Mouse (Mus musculus): ENCODE measurements around the gene Plek2.

DNA sequence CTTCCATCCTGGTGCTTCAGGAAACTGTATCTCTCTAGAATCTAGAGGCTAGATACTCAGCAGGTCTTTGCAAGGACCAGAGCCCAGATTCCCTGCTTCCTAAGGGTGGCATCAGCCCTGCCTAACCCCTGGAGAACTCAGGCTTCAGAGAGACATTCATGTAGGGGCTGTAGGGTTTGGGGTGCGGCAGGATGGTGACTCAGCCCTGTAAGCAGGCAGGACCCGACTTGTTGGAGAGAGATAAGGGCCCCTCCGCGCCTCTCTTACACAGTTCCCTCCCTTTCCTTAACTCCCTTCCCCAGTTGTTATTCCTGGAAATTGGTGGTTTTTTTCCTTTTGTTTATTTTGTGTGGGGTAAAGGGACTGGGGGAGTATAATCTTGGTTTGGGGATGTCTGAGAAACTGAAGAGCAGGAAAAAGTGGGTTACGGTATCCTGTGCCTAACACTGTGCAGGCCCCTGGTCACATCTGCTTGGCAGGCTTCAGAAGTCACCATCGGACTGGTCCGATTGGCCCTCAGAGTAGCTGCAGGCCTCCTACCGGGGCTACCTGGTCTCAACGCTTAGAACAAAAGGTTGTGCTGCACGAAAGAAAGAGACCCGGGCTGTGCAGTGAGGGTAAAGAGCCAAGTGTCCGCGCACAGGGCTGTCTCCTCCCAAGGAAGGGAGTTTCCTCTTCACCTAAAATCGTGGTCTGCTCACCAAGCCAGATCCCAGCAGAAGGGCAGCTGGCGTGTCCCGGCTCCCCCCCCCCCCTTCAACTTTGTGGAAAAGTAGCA lies 4.1 kb upstream of the Plek2 start:
- no peak for TF ChIP-seq GATA1 (IDR thresholded peaks at IDR 0.05; ENCODE audit: borderline replicate concordance, low read length)
- no peak for TF ChIP-seq FLI1 (IDR thresholded peaks at IDR 0.05; ENCODE audit: low read length)

Data from megakaryocyte, embryonic 14.5 days (primary cell).